Mouse (Mus musculus) layer of hippocampus, adult 9-11 months (tissue): Measurements from ENCODE around the gene Fhad1.

Source experiments
- DNase-seq: peaks from one replicate; pipeline ENCODE4 v3.0.0; 2022

Fhad1 gene

DNA sequence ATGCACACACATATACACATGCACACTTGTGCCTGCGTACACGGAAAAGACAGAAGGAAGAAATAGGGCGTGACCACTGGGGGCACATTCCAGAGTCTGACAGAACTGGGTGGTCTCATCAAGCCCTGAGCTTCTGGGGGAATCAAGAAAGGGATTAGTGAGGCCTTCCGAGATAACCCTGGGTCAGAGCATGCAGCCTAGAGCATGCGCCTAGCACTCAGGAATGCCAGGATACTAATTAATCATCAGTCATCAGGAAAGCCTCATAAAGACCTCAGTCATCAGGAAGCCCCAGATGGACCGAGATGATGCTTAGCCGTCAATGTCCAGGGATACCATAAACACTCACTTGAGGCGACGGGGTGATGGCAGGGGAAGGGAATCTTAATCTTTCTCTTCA lies 135.0 kb downstream of the Fhad1 start:
- no peak for DNase-seq

DNA sequence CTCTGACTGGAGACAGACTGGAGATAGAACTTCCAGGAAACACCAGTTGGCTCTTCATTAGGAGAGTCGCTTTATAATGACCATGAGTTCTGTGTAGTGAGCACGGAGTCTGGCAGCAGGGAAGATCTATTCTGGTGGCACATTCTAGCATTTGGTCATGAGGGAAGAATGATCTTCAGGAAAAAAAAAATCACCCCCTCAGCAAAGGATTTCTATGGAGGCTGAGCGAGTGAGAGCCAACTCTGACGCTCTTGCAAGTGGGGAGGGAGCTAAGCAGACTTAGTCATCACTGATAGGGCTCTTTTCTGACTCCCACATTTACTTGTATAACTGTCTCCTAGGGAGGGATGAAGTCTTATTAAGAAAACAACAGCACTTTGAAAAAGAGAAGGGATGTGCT lies 135.8 kb downstream of the Fhad1 start:
- peak; percentile 44 for DNase-seq

DNA sequence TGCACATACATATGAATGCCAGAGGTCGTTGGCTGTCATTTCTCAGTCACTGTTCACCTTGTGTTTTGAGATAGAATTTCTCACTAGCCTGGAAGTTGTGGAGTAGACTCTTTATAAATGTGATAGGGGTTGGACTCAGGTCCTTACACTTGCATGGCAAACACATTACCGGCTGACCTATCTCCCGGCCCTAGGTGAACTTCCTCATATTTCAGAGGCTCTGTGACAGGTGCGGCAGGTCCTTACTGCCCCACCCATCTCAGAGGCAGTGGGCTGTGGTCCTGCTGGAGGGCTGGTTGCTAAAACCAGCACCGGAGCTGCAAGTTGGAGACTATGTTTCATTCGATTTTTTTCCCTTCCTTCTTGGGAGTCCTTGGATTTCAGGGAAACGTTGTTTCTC lies 136.3 kb downstream of the Fhad1 start:
- DNase-seq: no peak

DNA sequence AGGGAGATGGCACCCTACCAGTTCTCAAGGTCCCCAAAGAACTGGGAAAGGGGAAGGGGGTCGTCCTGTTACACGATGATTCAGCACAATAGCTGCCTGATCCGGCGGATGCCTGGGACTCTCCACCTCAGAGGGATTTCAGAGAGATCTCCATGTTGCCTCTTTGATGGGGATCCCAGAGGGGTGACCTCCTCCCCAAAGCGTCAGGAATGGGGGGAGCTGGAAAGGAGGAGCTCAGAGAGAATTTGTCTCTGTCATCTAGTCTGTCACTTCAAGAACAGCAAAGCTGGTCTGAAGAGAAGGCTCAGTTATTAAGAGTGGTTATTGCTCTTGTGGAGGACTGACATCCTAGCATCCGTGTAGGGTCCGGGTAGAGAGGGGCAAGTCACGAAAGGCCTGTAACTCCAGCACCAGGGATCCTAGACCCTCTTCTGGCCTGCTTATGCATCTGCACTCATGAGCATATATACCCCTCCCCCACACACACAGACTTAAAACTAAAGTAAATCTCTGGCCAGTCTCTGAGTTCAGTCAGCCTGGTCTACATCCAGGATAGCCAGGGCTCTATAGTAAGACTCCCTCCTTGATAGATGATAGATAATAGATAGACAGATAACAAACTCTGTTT lies 139.3 kb downstream of the Fhad1 start:
- no peak for DNase-seq

DNA sequence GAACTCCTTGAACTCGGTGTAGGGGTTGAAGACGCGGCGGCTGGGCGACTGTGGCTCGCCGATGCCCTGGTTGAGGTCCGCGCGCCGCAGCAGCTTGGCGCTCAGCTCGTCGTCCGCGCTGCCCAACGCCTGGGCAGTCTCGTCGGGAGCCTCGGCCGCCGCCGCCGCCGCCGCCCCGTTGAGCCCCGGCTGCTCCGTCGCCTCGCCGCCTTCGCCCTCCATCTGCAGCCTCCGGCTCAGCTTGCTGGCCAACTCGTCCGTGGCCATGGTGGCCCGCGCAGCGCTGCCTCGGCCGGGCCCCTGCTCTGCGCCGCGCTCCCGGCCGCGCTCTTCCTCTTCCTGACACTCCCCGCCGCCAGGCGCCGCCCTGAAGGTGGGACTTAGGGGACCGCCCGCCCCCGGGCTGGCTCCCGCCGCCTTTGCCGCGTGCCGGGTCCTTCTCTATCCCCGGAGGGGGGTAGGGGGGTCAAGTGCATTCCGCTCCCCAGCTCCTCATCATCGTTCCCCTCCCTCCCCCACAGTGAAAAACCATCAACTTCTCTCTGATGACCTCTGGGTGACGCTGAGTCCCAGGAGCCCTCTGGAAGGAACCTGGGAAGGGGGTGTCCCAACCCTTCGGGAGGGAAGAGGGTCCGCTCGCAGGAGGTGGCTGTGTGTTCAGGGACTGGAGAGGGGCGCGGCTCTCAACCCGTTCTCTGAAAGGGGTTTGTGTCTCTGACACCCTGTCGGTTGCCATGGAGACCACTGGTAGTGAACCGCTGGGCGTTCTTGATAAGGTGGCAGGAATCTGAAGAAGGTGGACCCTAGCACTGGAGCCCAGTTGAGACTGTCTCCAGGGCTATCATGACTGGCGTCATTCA lies 140.1 kb downstream of the Fhad1 start, which contains the start of gene Efhd2:
Gene Efhd2, minus strand, starts transcription at position 320 of the 860 bp plus-strand sequence.
- DNase-seq: peak; percentile 83

DNA sequence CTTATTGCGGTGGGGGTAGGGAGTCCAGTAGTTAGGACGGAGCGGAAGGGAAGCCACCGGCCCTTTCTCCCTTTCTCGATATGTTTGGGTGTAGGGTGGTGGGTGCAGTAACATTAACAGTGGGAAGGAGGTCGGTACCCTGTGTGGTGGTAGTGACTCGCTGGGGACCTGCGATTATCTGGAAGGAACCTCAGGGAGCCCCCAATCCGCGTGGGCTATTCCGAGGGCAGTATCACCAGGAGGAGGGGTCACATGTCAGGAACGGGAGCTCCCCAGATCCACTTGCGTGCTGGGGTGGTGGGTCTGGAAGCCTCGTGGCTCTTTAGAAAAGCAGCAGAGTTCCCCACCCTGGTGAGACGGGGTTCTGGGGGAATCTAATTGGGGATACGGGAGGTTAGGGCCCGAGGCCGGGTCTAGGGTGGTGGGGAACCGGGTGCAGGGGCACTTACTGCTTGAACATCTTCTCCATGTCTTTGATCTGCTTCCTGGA lies 140.7 kb downstream of the Fhad1 start:
- no peak for DNase-seq

DNA sequence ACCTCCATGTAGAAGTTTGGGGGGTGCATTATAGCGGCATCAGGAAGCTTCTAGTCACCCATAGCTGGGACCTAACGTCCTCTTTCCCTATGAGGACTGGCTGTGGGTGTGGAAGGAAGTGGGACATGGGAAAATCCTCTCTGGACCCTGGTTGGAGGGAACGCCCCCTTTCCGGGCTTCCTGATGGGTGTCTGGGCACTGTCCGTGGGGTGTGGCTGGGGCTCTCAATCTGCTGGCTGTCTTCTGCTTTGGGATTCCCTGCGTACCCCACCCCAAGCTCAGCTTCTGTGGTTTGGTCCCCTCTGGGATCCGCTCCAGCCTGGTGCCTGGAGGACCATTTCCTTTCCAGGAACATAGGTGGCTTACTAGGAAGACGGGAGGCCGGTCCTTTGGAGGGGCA lies 141.9 kb downstream of the Fhad1 start:
- DNase-seq: no peak

DNA sequence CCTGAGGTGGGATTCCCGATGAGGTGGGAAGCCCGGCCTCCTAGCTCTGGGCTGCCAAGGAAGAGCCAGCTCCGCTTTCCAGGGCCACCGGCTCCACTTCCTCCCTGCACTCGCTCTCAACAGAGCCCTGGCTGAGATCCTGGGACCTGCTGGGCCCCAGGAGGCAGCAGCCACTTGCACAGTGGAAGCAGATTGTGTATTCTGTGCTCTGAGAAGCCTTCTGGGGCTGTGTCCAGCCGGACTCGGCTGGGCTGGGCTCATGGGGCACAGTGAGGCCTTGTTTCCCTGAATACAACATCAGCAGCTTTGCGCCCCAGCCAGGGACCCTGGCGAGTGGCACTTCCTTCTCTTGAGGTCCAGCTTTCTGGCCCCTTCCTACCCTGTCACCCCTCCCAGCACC lies 143.0 kb downstream of the Fhad1 start:
- DNase-seq: peak; percentile 84

DNA sequence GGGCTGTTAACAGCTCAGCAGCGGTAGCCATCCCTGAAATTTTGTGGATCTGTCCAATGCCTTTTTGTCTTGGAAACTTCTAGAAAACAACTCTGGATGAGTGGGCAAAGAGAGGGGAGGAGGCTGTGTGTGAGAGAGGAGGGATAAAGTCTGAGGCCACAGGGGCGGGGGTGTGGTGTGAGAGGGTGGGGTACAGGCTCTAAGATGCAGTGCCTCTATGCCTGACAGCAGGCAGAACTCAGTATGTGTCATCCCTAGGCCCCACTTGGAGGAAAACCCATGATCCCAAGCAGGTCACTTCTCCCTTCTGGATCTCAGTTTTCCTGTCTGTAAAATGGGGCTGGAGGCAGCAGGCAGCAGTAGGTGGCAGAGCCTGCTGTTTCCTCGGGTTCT lies 143.6 kb downstream of the Fhad1 start:
- DNase-seq: no peak

DNA sequence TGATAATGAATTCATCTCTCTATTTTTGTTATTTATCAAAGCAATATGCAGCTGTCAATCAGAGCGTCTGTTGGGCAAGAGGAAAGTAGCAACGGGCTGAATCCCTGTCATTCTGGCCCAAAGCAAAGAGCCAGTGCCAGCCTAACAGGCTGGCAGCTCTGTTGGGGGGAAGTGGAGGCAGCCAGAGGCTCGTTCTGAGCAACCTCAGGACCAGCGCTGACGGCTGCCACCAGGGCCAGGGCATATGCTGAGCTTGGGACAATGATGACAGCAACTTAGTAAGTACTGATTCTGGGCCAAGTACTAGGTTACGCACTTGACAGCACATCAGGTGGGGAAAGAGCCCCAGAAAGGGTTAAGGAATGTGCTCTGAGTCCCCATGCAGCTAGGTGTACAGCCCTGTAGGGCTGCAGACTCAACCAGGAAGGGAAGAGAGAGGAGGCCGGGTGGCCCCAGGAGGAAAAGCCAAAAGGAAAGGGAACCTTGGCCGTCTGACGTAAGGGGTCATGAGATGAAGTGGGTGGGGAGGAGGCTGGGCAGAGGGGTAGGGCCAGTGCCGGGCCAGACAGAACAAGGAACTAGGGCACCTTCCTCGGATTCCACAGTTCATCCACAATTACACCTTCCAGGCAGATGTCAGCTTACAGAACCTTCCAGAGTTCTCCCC lies 144.1 kb downstream of the Fhad1 start:
- peak; percentile 79 for DNase-seq

DNA sequence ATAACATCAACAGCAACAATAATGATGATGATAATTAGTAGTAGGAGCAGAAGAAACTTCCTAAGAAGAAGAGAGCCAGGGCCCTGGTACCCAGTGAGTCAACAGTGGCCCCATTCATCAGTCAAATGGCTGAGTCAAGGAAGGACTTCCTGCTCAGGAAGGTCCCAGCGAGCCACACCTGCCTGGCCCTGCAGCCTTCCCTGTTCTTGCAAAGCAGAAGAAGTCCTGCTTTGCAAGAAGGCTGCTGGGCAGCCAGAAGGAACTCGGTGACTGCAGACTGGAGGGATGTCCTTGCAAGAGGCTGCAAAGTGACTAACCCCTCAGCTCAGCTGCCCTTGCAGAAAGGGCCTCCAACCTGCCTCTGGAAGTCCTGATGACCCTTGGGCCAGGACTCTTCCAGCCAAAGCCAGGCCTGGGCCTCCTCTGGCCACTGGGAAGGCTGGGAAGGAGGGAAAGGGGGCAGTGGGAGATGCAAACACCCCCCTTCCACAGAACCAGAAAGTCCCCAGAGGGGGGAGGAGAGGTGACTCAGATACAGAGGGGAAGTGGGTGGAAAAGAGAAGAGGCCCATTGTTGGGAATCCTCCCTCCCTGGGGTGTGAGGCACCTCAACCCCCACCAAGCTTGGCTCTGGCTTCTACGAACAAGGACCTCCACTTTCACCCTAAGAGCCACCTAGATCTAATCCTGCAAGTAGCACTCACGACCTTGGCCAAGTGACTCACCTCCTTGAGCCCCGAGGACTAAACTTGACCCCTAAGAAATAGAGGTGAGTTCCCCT lies 145.3 kb downstream of the Fhad1 start:
- no peak for DNase-seq

DNA sequence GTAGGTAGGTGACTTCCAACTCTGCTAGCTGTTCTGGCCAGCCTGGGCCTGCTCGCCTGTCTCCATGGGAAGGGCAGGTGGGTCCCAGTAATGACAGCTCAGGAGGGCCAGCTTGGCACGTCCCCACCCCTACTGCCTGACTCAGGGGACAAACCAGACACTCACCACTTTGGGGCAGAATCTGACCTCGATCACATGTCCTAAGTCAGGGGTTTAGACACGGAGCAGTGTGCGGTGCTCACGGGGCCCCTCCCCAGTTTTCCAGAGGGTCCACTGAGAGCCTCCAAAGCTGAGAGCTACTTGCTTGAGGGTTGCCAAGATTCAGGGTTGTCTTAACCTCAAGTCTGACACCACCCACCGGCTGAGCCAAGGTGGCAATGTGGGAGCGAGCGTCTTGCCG lies 146.8 kb downstream of the Fhad1 start:
- DNase-seq: no peak

DNA sequence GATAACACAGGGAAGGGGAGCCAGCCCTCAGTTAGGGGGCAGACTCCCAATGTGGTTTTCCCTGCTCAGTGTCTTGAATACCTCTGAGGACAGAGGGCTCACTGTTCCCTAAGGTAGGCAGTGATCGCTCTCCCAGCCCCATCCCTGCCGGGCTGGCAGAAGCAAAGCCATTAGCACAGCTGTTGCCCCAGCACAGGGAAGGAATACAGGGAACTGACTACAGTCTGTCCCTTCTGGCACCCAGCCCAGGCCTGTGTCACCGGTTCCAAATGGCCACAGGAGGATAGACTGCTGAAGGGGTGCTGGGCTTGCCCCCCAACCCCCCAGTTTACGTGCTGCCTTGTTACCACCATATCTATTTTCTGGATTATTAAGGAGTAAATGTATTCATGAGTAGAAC lies 147.4 kb downstream of the Fhad1 start:
- peak; percentile 78 for DNase-seq

DNA sequence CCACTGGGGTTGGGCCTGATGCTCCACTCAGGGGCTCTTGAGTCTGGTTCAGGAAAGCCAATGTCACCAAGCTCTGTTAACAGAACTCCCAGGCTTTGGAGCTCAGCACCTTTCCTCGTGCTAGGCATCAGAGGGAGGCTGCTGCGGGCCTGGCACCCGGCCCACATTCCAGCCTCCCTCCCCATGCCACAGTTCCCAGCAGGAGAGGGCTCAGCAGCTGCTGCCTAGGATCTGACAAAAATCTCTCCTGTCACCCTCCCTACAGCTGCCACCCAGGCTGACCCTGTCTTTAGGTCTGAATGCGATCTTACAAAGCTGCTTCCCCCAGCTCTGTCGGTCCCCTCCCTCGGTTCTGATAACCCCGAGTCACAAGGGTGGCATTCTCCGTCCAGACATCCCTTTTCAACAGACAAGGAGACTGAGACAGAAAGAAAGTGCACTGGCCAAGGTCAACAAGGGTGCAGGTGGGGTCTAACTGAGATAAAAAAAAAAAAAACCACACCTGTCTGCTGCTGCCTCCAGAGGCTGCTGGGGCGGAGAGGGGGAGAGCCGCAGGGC lies 147.9 kb downstream of the Fhad1 start:
- DNase-seq: peak; percentile 51

DNA sequence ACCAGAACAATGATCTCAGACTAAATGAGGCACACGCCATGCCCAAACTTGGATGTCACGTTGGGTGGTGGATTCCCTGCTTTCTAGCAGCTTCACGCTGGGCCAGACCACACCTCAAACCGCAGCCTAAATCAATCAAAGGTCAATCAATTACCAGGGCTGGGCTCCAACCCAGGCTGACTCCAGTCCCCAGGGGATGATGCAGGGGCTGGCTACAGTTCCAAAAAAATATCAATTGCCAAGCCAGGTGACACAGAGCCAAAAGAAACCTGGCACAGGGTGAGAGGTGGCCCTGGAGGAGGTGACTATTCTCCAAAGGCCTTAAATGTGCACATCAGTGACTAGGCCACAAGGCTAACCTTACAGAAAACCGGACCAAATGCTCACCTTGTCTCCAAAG lies 149.3 kb downstream of the Fhad1 start:
- DNase-seq: no peak

DNA sequence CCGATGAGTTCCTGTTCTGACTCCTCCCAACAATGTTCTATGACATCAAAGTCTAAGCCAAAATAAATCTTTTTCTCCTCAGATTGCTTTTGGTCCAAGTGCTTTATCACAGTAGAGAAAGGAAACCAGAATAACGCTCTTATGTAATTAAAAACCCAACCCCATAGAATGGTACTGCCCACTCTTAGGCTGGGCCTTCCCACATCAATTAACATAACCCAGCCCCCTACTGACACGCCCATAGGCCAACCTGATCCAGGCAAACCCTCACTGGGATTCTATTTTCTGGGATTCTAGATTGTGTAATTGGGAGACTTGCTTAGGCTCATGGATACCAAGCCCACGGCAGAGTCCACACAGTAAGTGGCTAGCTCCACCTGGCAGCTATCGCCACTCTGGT lies 149.9 kb downstream of the Fhad1 start:
- no peak for DNase-seq

DNA sequence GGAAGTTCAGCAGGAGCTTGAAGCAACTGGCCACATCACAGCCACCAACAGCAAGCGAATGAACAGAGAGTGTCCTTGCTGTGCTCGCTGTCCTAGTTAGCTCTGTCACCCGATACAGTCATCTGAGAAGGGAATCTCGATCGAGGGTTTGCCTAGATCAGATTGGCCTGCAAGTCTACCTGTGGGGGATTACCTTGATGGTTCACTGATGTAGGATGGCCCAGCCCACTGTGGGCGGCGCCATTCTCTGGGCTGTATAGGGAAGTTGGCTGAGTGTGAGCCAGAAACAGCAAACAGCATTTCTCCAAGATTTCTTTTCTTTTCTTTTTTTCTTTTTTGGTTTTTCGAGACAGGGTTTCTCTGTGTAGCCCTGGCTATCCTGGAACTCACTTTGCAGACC lies 150.4 kb downstream of the Fhad1 start:
- no peak for DNase-seq

DNA sequence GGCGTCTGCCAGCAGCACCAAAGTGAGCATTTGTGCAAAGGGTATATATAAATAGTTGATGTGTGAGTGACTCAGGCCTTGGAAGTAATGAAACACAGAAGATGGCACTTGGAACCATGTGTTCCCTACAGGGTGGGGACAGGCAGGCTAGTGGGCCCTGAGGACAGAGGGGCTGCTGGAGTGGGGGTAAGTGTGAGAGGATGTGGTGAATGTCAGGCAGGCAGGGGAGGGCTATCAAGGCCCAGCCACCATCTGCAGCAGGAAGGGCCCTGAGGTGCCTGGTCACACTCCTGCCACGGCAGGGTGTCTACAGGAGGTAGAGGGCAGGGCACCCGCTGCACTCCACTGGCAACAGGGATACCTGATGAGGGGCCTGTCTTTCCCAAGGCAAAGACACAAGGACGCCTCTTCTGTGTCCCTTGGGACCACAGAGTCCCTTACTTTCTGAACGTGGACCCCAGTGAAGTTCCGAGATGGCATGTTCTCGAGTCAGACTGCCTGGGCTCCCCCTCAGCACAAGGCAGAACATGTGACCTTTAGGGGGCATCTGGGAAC lies 151.1 kb downstream of the Fhad1 start:
- DNase-seq: no peak

DNA sequence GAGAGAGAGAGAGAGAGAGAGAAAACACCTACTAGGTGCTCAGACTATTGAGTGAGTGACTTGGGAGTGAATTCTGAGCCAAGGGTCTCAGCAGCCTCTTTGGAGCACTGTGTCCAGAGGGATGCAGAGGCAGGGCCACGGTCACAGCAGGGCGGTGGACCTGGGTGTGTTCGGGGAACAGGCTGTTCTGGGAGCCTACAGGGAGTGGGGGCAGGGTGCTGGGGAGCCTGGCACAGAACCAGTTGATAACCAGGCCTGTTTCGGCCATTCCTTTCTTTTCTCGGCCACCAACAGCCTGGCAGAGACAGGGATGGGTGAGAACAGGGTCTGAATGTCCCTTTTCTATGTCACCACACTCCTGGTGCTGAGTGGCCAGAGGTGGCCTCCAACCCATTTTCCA lies 152.0 kb downstream of the Fhad1 start:
- no peak for DNase-seq

DNA sequence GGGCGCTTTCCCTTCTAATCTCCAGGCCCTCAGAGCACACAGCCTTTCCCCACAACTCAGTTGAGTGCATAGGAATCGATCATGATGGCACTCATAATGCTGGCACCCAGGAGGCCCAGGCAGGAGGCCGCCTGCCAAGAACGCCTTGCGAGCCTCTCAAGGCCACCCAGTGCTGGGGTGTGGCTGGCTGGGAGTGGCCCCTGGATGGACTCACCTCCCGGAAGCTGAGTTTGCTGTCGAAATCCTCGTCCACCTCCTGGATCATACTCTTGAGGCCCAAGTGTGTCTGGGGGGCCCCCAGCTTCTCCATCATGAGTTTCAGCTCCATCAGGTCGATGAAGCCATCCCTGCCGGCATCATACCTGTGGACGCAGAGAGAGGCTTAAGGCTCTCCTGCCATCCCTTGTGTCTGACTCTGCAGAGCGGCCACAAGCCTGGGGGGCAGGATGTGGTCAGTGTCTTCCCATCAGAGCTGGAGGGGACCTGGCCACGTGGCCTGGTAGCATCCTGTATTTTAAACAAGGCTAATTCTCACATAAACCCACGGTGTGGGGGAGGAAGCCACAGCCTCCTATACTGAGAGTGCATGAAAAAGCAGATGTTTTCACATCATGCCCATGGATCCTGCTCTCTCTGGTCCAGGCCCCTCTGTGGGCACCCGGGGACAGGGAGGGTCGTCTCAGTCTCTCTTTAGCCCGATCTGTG lies 153.1 kb downstream of the Fhad1 start:
- no peak for DNase-seq

DNA sequence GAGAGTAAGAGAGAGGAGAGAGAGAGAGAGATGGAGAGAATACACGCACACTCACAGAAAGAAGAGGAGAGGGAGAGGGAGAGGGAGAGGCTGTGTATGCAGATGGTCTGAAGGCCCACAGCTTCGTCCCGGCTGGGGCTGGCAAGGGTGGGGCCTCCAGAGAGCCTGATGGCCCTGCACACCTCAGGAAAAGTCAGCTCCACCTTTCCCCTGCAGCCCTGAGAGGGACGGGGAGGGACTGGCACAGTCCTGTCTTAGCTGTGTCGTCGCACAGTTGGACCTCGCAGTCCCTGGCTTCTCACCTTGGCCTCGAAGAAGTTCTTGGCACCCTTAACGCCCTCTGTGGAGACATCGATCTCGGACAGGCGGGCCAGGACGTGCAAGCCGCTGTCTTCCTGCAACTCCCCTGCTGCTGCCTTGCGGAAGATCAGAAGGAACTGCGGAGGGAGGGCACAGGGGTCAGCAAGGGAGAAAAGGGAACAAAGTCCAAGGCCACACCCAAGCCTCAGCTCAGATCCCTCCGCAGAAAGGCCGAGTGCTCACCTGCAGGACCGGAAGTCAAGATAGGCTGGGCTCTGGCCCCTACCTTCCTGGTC lies 154.5 kb downstream of the Fhad1 start:
- no peak for DNase-seq
